Mouse (Mus musculus): ENCODE data around the gene Pam.

GRCm38 (mm10) chr1:97768089-97768488, 327.4 kb downstream of the Pam start:
- TF ChIP-seq POLR2A (IDR thresholded peaks at IDR 0.05; ENCODE audit: control insufficient read depth, extremely low read depth, insufficient read depth, low read length, poor library complexity) = no peak
- no peak for TF ChIP-seq CTCF (IDR thresholded peaks at IDR 0.05; ENCODE audit: borderline replicate concordance, control insufficient read depth, extremely low read depth, insufficient read depth, low read length, poor library complexity)

All from thymus, adult 2 months (tissue).